Mouse (Mus musculus) testis, adult 2 months (tissue): Measurements from ENCODE around the gene BC037034.

Experiments
- CTCF ChIP-seq: fragments of 200-500 bp; IDR thresholded peaks from 2 replicates; pipeline ENCODE4 v1.5.1; 2012; ENCODE audit warnings: low read depth, mild to moderate bottlenecking, inconsistent platforms, low read length, moderate library complexity; ENCODE audit not compliant: control insufficient read depth, insufficient read depth, insufficient replicate concordance
- POLR2A ChIP-seq: fragments of 200-500 bp; IDR thresholded peaks from 2 replicates; pipeline ENCODE4 v1.6.1; 2012; ENCODE audit warnings: low read depth, mild to moderate bottlenecking, inconsistent platforms, low read length, moderate library complexity; ENCODE audit not compliant: control insufficient read depth

- TF ChIP-seq CTCF (peak; percentile 67; the same call in 1 of the 2 replicates), POLR2A (no peak)
Observed at GRCm38 (mm10) chr5:138222111-138222510, 41.7 kb downstream of the BC037034 start.
